Mouse (Mus musculus) cortical plate, adult 2 months (tissue): ENCODE measurements at regions not wholly inside any gene's neighbourhood (a gene's known extent, or its start where the extent isn't known, plus 50 kb on each side); places are given as distances from the start of the nearest gene placed in this dataset.

Source experiments
- CTCF ChIP-seq: fragments of 200-500 bp; IDR thresholded peaks from 2 replicates; pipeline ENCODE4 v1.5.1; 2011; ENCODE audit warnings: mild to moderate bottlenecking, control low read depth, low read length; ENCODE audit not compliant: insufficient read depth; ENCODE audit errors: extremely low read depth
- POLR2A ChIP-seq: fragments of 200-500 bp; IDR thresholded peaks from 2 replicates; pipeline ENCODE4 v1.6.1; 2011; ENCODE audit warnings: mild to moderate bottlenecking, low read length, control low read depth; ENCODE audit not compliant: insufficient read depth; ENCODE audit errors: extremely low read depth

DNA sequence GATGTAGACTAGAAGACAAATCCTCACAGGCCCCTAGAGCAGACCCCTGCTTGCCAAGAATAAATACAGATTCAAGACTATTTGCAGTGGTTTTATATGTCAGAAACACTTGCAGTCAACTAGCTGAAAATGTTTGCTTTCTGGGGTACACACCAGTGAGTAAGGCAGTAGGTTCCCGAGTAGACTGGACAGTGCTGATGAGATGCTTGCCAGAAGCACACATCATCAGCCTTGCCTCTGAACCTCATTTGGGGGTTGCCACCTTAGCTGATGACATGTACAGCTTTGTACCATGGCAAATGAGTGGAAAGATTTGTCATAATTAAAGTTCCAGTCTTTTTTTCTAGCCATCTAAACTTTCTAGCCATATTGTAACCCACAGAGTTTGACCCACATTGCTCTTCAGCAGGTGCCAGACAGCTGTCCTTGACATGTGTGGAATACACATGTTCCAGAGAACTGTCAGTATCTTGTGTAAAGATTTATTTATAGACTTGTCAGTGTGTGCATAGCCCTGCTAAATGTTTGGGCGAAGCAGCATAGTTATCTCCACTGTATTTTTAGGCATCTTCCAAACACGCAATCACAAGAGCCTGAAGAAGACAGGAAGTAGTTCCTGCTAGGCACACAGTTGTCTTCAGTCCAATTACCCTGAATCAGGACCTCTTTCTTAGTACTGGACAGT is 334.5 kb upstream of the 4930452B06Rik start:
- TF ChIP-seq POLR2A (no peak), CTCF (no peak)
